Mouse (Mus musculus) thymus, adult 2 months (tissue): ENCODE measurements at regions not wholly inside any gene's neighbourhood (a gene's known extent, or its start where the extent isn't known, plus 50 kb on each side); places are given as distances from the start of the nearest gene placed in this dataset.

Experiments
- DNase-seq: peaks from one replicate; pipeline ENCODE4 v3.0.0; 2021
- H3K27ac ChIP-seq: fragments of 200-500 bp; 2 replicates; pipeline ENCODE4 v1.5.1; 2012; ENCODE audit warnings: low read length, control low read depth; ENCODE audit not compliant: control insufficient read depth, insufficient read depth
- H3K27me3 ChIP-seq: fragments of 200-500 bp; 2 replicates; pipeline ENCODE4 v1.6.1; 2012; ENCODE audit warnings: mild to moderate bottlenecking, low read length, moderate library complexity, mixed read lengths; ENCODE audit not compliant: control insufficient read depth, insufficient read depth
- H3K36me3 ChIP-seq: fragments of 200-500 bp; 2 replicates; pipeline ENCODE4 v1.6.1; 2012; ENCODE audit warnings: mild to moderate bottlenecking, low read length, moderate library complexity; ENCODE audit not compliant: control insufficient read depth, insufficient read depth
- H3K4me1 ChIP-seq: fragments of 200-500 bp; replicated peaks from 2 replicates; pipeline ENCODE4 v1.6.1; 2012; ENCODE audit warnings: low read length; ENCODE audit not compliant: control insufficient read depth, insufficient read depth
- H3K4me3 ChIP-seq: fragments of 200-500 bp; 2 replicates; pipeline ENCODE4 v1.5.1; 2012; ENCODE audit warnings: mild to moderate bottlenecking, low read length, control low read depth, moderate library complexity; ENCODE audit not compliant: control insufficient read depth, insufficient read depth
- CTCF ChIP-seq: fragments of 200-500 bp; IDR thresholded peaks from 2 replicates; pipeline ENCODE4 v1.5.1; 2012; ENCODE audit warnings: mild to moderate bottlenecking, control low read depth, low read length, moderate library complexity, borderline replicate concordance; ENCODE audit not compliant: control insufficient read depth, poor library complexity, insufficient read depth; ENCODE audit errors: extremely low read depth
- POLR2A ChIP-seq: fragments of 200-500 bp; IDR thresholded peaks from 2 replicates; pipeline ENCODE4 v1.6.1; 2012; ENCODE audit warnings: mild to moderate bottlenecking, low read length, control low read depth, moderate library complexity; ENCODE audit not compliant: control insufficient read depth, poor library complexity, insufficient read depth; ENCODE audit errors: extremely low read depth
- WGBS: fragments of 180-500 bp; shearing (Covaris S2); methylation state at CpG from one replicate; pipeline ENCODE4 v1.1.7; 2018; 5-methylcytosine and 5-hydroxymethylcytosine counted together

GRCm38 (mm10) chr2:48402813-48403212, 411.1 kb upstream of the Acvr2a start:
- H3K36me3 ChIP-seq: no peaks in the 10 kb centered on the region
- WGBS: 93% methylated on average over 2 of the region's 2 CpGs
- no peak overlapping the region for H3K4me3 ChIP-seq
- no peaks in the 10 kb centered on the region for H3K27me3 ChIP-seq
- H3K27ac ChIP-seq: no peak overlapping the region
- H3K4me1 ChIP-seq: no peaks in the 10 kb centered on the region
- DNase-seq: no peak
- no peak for TF ChIP-seq POLR2A
- TF ChIP-seq CTCF: no peak

DNA sequence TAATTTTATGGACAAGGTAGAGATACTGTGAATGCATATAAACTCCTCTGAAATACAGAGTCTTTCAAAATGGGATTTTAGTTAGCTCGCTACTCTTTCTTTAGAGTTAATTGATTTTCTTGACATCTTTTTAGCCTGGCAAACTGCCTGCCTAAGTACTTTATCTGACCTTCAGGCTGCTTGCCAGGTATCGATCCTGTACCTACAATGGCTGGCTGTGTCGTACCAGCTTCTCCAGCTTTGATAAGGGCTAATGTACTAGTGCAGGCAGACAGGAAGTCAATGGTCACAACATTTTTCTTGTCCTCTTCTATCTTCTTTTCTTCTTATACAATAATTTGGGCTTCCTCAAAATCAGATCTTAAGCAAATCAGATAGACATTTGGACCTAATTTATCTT, 409.4 kb upstream of the Acvr2a start:
- WGBS: 95% methylated on average over 3 of the region's 3 CpGs
- no peak overlapping the region for H3K4me3 ChIP-seq
- no peak overlapping the region for H3K27ac ChIP-seq
- H3K27me3 ChIP-seq: no peaks in the 10 kb centered on the region
- no peaks in the 10 kb centered on the region for H3K4me1 ChIP-seq
- no peak for TF ChIP-seq CTCF
- TF ChIP-seq POLR2A: no peak
- H3K36me3 ChIP-seq: no peaks in the 10 kb centered on the region
- no peak for DNase-seq

DNA sequence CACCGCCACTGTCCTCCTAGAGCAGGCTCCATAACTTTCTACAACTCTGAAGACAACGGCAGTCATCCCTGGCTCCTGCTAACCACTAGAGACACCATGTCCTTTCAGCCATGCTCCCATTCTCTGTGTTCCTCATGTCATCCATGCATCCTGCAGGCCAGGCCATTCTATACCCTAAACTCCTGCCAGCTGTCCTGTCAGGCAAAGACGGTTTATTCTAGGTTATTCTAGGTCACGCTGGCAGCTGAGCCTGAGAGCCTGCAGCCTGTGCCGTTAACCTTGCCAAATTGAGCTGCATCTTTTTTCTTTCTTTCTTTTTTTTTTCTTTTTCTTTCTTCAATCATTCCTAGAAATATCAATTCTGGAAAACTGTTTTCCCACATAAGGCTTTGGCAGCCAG, 406.0 kb upstream of the Acvr2a start:
- Histone ChIP-seq H3K27me3 (no peaks in the 10 kb centered on the region), H3K36me3 (no peaks in the 10 kb centered on the region), H3K27ac (no peak overlapping the region), H3K4me1 (0 out of 2 replicates have a peak, but pooled peaks cover 3% of the 10 kb centered on the region), H3K4me3 (no peak overlapping the region)
- TF ChIP-seq CTCF (no peak), POLR2A (no peak)
- no peak for DNase-seq
- WGBS: 94% methylated on average over 5 of the region's 5 CpGs

- no peak for DNase-seq
- 91% methylated on average over 4 of the region's 4 CpGs for WGBS
- H3K4me1 ChIP-seq: peaks cover 5% of the 10 kb centered on the region; the same call in 1 of the 2 replicates
- no peaks in the 10 kb centered on the region for H3K27me3 ChIP-seq
- no peaks in the 10 kb centered on the region for H3K36me3 ChIP-seq
- TF ChIP-seq POLR2A (no peak), CTCF (no peak)
- H3K4me3 ChIP-seq: no peak overlapping the region
- no peak overlapping the region for H3K27ac ChIP-seq
Observed at GRCm38 (mm10) chr2:48409876-48410275, 404.0 kb upstream of the Acvr2a start.

GRCm38 (mm10) chr2:48411392-48411791, 402.5 kb upstream of the Acvr2a start:
- Histone ChIP-seq H3K4me3 (no peak overlapping the region), H3K27me3 (no peaks in the 10 kb centered on the region), H3K4me1 (peaks cover 5% of the 10 kb centered on the region; the same call in 1 of the 2 replicates), H3K27ac (no peak overlapping the region), H3K36me3 (no peaks in the 10 kb centered on the region)
- WGBS: 94% methylated on average over 1 of the region's 1 CpGs
- no peak for TF ChIP-seq CTCF
- no peak for TF ChIP-seq POLR2A
- no peak for DNase-seq

- Histone ChIP-seq H3K4me3 (no peak overlapping the region), H3K27ac (no peak overlapping the region), H3K4me1 (peaks cover 5% of the 10 kb centered on the region; the same call in 1 of the 2 replicates), H3K36me3 (no peaks in the 10 kb centered on the region), H3K27me3 (no peaks in the 10 kb centered on the region)
- no peak for DNase-seq
- no peak for TF ChIP-seq CTCF
- WGBS: 82% methylated on average over 4 of the region's 4 CpGs
Observed at GRCm38 (mm10) chr2:48412683-48413440, 401.0 kb upstream of the Acvr2a start.
